Mouse (Mus musculus) liver, adult 2 months (tissue): ENCODE data around the gene Msl1.

Experiments
- CTCF ChIP-seq: fragments of 200-500 bp; IDR thresholded peaks from 2 replicates; pipeline ENCODE4 v1.5.1; 2011; ENCODE audit warnings: low read depth, low read length, control low read depth
- POLR2A ChIP-seq: fragments of 200-500 bp; IDR thresholded peaks from 2 replicates; pipeline ENCODE4 v1.6.1; 2011; ENCODE audit warnings: low read length, control low read depth; ENCODE audit not compliant: insufficient read depth; ENCODE audit errors: extremely low read depth

GRCm38 (mm10) chr11:98776843-98777590, 18.3 kb upstream of the Msl1 start:
- TF ChIP-seq POLR2A (peak; percentile 59), CTCF (no peak)
